Mouse (Mus musculus): ENCODE results near the gene Sapcd1. TPM values are rescaled to one million over a fixed set of nuclear protein-coding genes. Genes with fewer than 3 reads are reported as not detected.

Gene Sapcd1
- polyA plus RNA-seq, 1 experiment from 2014 or later, result 4.0 TPM

DNA sequence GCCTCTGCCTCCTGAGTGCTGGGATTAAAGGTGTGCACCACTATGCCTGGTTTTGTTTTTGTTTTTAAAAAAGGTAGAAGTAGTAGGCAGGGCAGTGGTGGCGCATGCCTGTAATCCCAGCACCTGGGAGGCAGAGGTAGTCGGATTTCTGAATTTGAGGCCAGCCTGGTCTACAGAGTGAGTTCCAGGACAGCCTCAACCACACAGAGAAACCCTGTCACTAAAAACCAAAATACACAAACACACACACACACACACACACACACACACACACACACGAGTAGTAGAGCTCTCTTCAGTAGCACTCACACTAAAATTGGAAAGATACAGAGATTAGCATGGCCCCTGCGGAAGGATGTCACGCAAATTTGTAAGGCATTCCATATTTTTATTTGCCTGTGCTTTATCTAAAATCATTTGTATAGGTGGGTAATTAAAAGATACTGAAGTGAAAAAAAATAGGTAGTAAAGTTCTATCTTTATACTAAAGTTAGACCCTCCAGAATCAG lies 21.2 kb upstream of the Sapcd1 start:
- H3K9ac ChIP-seq (ENCODE audit: low read depth, low read length), result no peak overlapping the region
- peaks cover 4% of the 10 kb centered on the region; the same call in 1 of the 2 replicates for H3K4me1 ChIP-seq (replicated peaks; ENCODE audit: control insufficient read depth, insufficient read depth, low read length)
- no peaks in the 10 kb centered on the region for H3K9me3 ChIP-seq (ENCODE audit: control insufficient read depth, low read length)
- H3K27me3 ChIP-seq (ENCODE audit: control insufficient read depth, insufficient read depth, low read length), result no peaks in the 10 kb centered on the region
- no peak overlapping the region; the same call in 1 of the 2 replicates for H3K4me2 ChIP-seq (replicated peaks; ENCODE audit: low read depth, low read length)
- WGBS, result 71% methylated on average over 5 of the region's 5 CpGs
- no peak overlapping the region; the same call in 1 of the 2 replicates for H3K4me3 ChIP-seq (ENCODE audit: low read depth, low read length)
- no peak for DNase-seq (ENCODE audit: low spot score)
- H3K27ac ChIP-seq (ENCODE audit: low read depth, low read length), result peak overlapping the region; percentile 95
- H3K36me3 ChIP-seq (ENCODE audit: control insufficient read depth, insufficient read depth, low read length), result 0 out of 2 replicates have a peak, but pooled peaks cover under 1% of the 10 kb centered on the region
- no peak for ATAC-seq (ENCODE audit: low FRiP score)

DNA sequence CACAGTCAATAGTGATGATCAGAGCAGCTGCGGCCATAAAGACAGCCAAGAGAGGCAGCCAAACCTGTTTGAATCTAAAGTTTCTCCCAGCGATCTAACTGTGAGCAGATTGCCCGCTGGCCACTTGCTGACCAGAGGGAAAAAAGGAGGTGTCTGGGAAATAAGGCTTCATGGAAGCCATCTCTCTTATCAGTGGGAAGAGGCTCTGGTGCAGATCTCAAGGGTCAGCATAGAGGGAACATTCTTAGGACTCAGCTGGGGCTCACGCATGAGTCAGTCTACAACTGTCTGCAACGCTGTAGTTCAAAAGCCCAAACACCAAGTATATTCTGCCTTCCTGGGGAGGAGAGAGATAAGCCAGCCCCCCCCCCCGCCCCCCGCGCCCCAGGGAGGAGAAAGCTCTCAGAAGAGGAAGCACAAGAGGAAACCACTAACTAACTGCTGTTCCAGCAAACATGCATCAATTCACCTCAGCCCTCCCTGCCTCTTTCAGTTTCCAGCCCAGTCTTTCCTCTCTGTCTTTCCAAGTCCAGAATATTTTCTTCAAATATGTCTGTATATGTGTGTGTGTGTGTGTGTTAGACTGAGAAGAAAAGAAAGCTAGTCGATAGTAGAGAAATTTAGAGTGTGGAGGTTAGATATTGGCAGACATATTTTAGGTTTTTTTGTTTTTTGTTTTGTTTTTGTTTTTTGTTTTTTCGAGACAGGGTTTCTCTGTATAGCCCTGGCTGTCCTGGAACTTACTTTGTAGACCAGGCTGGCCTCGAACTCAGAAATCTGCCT lies 20.5 kb upstream of the Sapcd1 start:
- Histone ChIP-seq H3K9ac (ENCODE audit: low read depth, low read length) (no peak overlapping the region), H3K4me3 (ENCODE audit: low read depth, low read length) (no peak overlapping the region), H3K4me1 (replicated peaks; ENCODE audit: control insufficient read depth, insufficient read depth, low read length) (peaks cover 4% of the 10 kb centered on the region; the same call in 1 of the 2 replicates)

DNA sequence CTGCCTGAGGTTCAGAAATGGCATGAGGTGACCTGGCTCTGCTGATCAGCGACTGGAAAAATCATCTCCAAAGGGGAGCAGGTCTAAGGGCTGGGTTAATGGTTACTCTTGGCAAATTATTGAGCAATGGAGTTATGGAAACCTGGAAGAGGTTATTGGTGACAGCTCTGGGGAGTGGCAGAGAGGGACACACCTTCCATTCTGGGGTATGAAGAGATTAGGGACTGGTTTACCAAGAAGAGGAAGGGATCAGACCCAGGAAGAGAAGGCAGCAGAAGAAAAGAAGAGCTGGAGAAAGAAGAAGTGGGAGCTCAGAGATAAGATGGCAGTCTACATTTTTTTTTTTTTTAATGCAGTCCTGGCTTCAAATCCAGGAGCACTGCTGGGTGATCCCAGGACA lies 19.9 kb upstream of the Sapcd1 start:
- 58% methylated on average over 1 of the region's 1 CpGs for WGBS
- ATAC-seq (ENCODE audit: low FRiP score) (no peak), DNase-seq (ENCODE audit: low spot score) (no peak)
- Histone ChIP-seq H3K27ac (ENCODE audit: low read depth, low read length) (no peak overlapping the region), H3K4me3 (ENCODE audit: low read depth, low read length) (no peak overlapping the region), H3K27me3 (ENCODE audit: control insufficient read depth, insufficient read depth, low read length) (no peaks in the 10 kb centered on the region), H3K9me3 (ENCODE audit: control insufficient read depth, low read length) (no peaks in the 10 kb centered on the region), H3K36me3 (ENCODE audit: control insufficient read depth, insufficient read depth, low read length) (no peaks in the 10 kb centered on the region), H3K9ac (ENCODE audit: low read depth, low read length) (no peak overlapping the region), H3K4me2 (replicated peaks; ENCODE audit: low read depth, low read length) (no peak overlapping the region), H3K4me1 (replicated peaks; ENCODE audit: control insufficient read depth, insufficient read depth, low read length) (peaks cover 4% of the 10 kb centered on the region; the same call in 1 of the 2 replicates)

More for the DNA sequence above, 20.5 kb upstream of the Sapcd1 start:
- 44% methylated on average over 11 of the region's 11 CpGs for WGBS
- no peaks in the 10 kb centered on the region for H3K27me3 ChIP-seq (ENCODE audit: control insufficient read depth, insufficient read depth, low read length)
- H3K9me3 ChIP-seq (ENCODE audit: control insufficient read depth, low read length), result no peaks in the 10 kb centered on the region
- H3K27ac ChIP-seq (ENCODE audit: low read depth, low read length), result no peak overlapping the region
- no peak overlapping the region for H3K4me2 ChIP-seq (replicated peaks; ENCODE audit: low read depth, low read length)
- H3K36me3 ChIP-seq (ENCODE audit: control insufficient read depth, insufficient read depth, low read length), result no peaks in the 10 kb centered on the region
- DNase-seq (ENCODE audit: low spot score), result no peak
- no peak for ATAC-seq (ENCODE audit: low FRiP score)

DNA sequence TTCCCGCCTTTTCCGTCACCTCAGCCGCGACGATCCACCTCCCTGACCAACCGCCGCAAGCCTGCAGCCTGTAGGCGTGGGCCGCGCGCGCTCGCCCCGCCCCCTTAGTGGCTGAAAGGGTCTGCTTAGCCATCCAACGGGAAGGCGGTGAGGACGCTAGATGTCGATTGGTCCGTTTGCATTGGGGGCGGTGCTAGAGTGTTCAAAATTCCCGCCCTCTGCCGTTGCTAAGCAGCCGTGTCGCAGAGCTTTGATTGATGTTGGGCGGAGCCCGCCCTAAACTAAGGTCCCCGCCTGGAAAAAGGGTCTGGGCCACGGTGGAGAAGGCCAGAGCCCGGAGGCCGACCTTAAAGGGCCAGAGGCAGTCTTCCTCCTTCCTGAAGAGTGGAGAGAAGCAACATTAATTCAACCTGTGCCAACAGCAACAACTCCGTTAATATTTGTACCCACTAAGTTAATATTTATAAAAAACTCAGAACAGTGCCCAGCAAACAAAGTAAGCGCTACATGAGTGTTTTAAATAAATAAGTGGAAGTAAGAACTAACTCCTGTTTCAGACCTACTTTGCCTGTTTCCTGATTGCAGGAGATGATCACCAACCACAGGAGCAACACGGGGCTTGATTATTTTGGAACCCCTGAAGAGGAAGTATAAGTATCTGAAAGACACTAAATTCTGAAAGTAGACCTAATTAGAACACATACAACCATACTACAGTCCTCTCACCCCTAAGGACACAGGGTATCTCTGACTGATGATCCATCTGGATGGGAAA lies 19.1 kb upstream of the Sapcd1 start, which contains the start of gene Msh5:
Gene Msh5 (minus strand): TSS at position 65 of the 775 bp plus-strand sequence.
- Histone ChIP-seq H3K9ac (ENCODE audit: low read depth, low read length) (peak within 1 kb of the TSS; percentile 76), H3K27ac (ENCODE audit: low read depth, low read length) (peak within 1 kb of the TSS; percentile 70), H3K36me3 (ENCODE audit: control insufficient read depth, insufficient read depth, low read length) (no peaks in the 10 kb centered on the region), H3K27me3 (ENCODE audit: control insufficient read depth, insufficient read depth, low read length) (no peaks in the 10 kb centered on the region), H3K4me2 (replicated peaks; ENCODE audit: low read depth, low read length) (peak within 1 kb of the TSS; percentile 92), H3K4me1 (replicated peaks; ENCODE audit: control insufficient read depth, insufficient read depth, low read length) (peaks cover 4% of the 10 kb centered on the region; the same call in 1 of the 2 replicates), H3K4me3 (ENCODE audit: low read depth, low read length) (peak within 1 kb of the TSS; percentile 49), H3K9me3 (ENCODE audit: control insufficient read depth, low read length) (no peaks in the 10 kb centered on the region)
- ATAC-seq (ENCODE audit: low FRiP score) (peak; percentile 98), DNase-seq (ENCODE audit: low spot score) (peak; percentile 100)
- WGBS, result 3% methylated on average over 31 of the region's 33 CpGs

DNA sequence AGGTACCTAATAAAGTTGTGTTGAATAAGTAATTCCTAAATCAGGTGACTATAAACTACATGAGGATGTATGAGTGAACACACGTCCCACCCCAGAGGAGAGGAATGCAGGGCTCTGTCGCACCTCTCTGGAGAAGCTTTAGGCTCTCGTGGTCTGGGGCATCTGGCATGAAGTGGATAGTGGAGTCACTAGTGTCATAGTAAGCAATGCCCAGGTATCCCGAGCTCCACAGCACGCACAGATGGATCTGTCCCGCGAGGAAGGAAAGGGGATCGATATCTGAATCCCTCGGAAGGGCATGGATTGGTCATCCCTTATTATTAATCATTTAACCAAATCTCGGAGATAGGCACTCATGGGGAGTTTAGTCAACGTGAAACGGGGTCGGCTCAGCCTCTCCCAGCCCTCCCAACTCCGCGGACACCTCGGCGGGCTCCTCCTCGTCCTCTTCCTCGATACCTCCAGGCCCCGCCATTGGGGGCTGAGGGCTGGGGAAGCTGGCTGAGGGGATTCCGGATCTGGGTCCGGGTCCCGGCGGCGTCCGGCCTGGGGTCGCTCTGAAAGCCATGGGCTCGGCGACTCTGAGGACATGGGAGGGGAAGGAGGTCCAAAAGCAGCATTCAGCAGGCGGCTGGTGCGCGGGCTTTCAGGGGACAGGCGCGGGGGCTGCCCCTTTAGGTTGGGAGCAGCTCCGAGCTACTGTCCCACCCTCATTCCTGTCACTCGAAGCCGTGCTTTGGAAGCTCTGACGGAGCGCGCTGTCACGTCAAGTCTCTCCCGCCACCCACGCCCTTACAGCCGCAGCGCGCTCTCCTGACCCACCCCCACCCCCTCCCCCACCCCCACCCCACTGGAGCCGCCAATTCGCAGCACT lies 18.2 kb upstream of the Sapcd1 start:
- ATAC-seq (ENCODE audit: low FRiP score), result peak; percentile 73
- WGBS, result 5% methylated on average over 39 of the region's 48 CpGs
- Histone ChIP-seq H3K4me2 (replicated peaks; ENCODE audit: low read depth, low read length) (peak overlapping the region; percentile 92), H3K4me1 (replicated peaks; ENCODE audit: control insufficient read depth, insufficient read depth, low read length) (no peaks in the 10 kb centered on the region; the same call in 1 of the 2 replicates), H3K36me3 (ENCODE audit: control insufficient read depth, insufficient read depth, low read length) (no peaks in the 10 kb centered on the region), H3K27ac (ENCODE audit: low read depth, low read length) (peak overlapping the region; percentile 70), H3K9me3 (ENCODE audit: control insufficient read depth, low read length) (no peaks in the 10 kb centered on the region), H3K27me3 (ENCODE audit: control insufficient read depth, insufficient read depth, low read length) (no peaks in the 10 kb centered on the region), H3K4me3 (ENCODE audit: low read depth, low read length) (peak overlapping the region; percentile 49), H3K9ac (ENCODE audit: low read depth, low read length) (peak overlapping the region; percentile 76)
- DNase-seq (ENCODE audit: low spot score), result no peak

DNA sequence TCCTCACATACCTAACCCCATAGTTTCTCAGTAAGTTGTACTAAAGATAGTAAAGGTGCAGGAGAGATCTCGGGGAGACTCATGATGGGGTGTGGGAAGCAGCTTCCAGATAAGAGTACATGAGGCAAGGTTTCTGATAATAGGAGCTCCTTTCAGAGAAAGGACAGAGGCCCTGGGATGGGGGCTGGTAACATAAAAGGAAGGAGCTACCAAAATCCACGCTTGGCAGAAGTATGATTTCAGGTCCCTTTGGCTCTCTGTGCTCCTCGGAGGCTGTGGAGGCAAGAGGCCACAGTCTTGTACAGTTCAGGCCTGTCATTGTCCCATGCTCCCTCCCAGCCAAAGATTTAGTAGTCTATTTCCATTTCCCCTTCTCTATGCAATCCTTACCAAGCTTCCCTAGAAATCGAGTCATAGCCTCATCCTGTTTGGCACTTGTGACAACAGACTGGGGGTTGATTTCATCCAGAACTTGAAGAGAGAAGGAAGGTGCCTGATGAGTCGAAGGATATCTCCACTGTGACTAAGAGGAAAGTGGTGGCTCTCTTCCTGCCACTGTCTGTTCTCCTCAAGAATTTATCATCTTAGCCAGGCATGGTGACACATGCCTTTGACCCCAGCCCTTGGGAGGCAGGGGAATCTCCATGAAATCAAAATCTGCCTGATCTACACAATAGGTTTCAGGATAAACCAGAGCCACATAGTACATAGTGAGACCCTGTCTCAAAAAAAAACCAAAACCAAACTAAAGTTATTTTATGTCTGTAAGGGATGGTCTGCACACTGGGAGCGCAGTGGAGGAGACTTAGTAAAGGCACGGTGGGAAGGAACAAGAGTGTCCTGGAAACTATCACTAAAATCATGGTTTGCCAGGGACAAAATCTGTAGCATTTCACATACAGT lies 17.3 kb upstream of the Sapcd1 start:
- H3K27me3 ChIP-seq (ENCODE audit: control insufficient read depth, insufficient read depth, low read length), result no peaks in the 10 kb centered on the region
- 86% methylated on average over 7 of the region's 7 CpGs for WGBS
- H3K4me1 ChIP-seq (replicated peaks; ENCODE audit: control insufficient read depth, insufficient read depth, low read length), result no peaks in the 10 kb centered on the region; the same call in 1 of the 2 replicates
- no peaks in the 10 kb centered on the region for H3K36me3 ChIP-seq (ENCODE audit: control insufficient read depth, insufficient read depth, low read length)
- no peaks in the 10 kb centered on the region for H3K9me3 ChIP-seq (ENCODE audit: control insufficient read depth, low read length)
- peak overlapping the region; percentile 92; the same call in 1 of the 2 replicates for H3K4me2 ChIP-seq (replicated peaks; ENCODE audit: low read depth, low read length)
- H3K4me3 ChIP-seq (ENCODE audit: low read depth, low read length), result no peak overlapping the region
- no peak overlapping the region for H3K27ac ChIP-seq (ENCODE audit: low read depth, low read length)
- DNase-seq (ENCODE audit: low spot score), result no peak
- ATAC-seq (ENCODE audit: low FRiP score), result no peak
- H3K9ac ChIP-seq (ENCODE audit: low read depth, low read length), result no peak overlapping the region; the same call in 1 of the 2 replicates

DNA sequence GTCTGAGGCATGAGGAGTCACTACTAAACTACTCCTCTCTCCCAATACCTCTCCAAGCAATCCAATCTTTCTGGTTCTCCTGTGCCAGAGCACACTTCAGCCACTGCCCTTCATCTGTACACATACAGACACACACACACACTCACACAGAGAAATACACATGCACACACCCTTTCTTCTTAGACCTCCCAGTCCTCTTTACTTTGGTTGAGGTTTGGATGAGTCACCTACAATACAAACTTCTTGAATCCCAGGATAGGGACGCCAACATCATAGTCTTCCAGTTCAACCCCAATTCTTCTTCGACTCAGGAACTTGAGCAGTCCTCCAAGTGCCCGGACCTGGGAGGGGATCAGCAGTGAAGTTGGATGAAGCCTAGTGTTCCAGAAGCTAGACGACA lies 16.0 kb upstream of the Sapcd1 start:
- no peaks in the 10 kb centered on the region for H3K27me3 ChIP-seq (ENCODE audit: control insufficient read depth, insufficient read depth, low read length)
- no peak overlapping the region for H3K9ac ChIP-seq (ENCODE audit: low read depth, low read length)
- ATAC-seq (ENCODE audit: low FRiP score), result no peak
- 89% methylated on average over 4 of the region's 4 CpGs for WGBS
- no peak overlapping the region for H3K27ac ChIP-seq (ENCODE audit: low read depth, low read length)
- no peaks in the 10 kb centered on the region for H3K36me3 ChIP-seq (ENCODE audit: control insufficient read depth, insufficient read depth, low read length)
- no peak for DNase-seq (ENCODE audit: low spot score)
- H3K9me3 ChIP-seq (ENCODE audit: control insufficient read depth, low read length), result no peaks in the 10 kb centered on the region
- no peak overlapping the region for H3K4me2 ChIP-seq (replicated peaks; ENCODE audit: low read depth, low read length)
- no peak overlapping the region for H3K4me3 ChIP-seq (ENCODE audit: low read depth, low read length)
- no peaks in the 10 kb centered on the region for H3K4me1 ChIP-seq (replicated peaks; ENCODE audit: control insufficient read depth, insufficient read depth, low read length)

Measured in hindbrain, embryonic 11.5 days (tissue).